Mouse (Mus musculus) heart, adult 2 months (tissue): ENCODE measurements around the gene Bcorl1. TPM values are rescaled to one million over a fixed set of nuclear protein-coding genes. Genes with fewer than 3 reads are reported as not detected.
A peak's percentile ranks its signal among the peaks of the same experiment; 100 is the strongest.

Source experiments
- DNase-seq, 2 experiments: peaks; one replicate each; pipeline ENCODE4 v3.0.0; 2021
- H3K27ac ChIP-seq: fragments of 200-600 bp; 2 replicates; pipeline ENCODE4 v1.8.1; 2022
- H3K27me3 ChIP-seq: fragments of 200-500 bp; 2 replicates; pipeline ENCODE4 v1.6.1; 2012; ENCODE audit warnings: mild to moderate bottlenecking, low read length, inconsistent platforms, mixed read lengths; ENCODE audit not compliant: control insufficient read depth, insufficient read depth
- H3K36me3 ChIP-seq: fragments of 200-500 bp; 2 replicates; pipeline ENCODE4 v1.6.1; 2012; ENCODE audit warnings: low read length, inconsistent platforms; ENCODE audit not compliant: control insufficient read depth, insufficient read depth
- H3K4me1 ChIP-seq: fragments of 200-500 bp; 2 replicates; pipeline ENCODE4 v1.6.1; 2011; ENCODE audit warnings: low read length; ENCODE audit not compliant: control insufficient read depth, insufficient read depth
- H3K4me3 ChIP-seq: fragments of 200-600 bp; 2 replicates; pipeline ENCODE4 v1.8.1; 2022
- H3K79me2 ChIP-seq: fragments of 200-500 bp; replicated peaks from 2 replicates; pipeline ENCODE4 v1.6.1; 2012; ENCODE audit warnings: mild to moderate bottlenecking, inconsistent platforms, low read length, moderate library complexity, mixed read lengths; ENCODE audit not compliant: control insufficient read depth, insufficient read depth
- H3K9ac ChIP-seq: fragments of 200-500 bp; 2 replicates; pipeline ENCODE4 v1.6.1; 2012; ENCODE audit warnings: low read depth, mild to moderate bottlenecking, control low read depth, inconsistent platforms, low read length, mixed read lengths
- CTCF ChIP-seq: fragments of 200-600 bp; IDR thresholded peaks from 2 replicates; pipeline ENCODE4 v1.8.1; 2022; ENCODE audit warnings: antibody characterized with exemption, mild to moderate bottlenecking, moderate library complexity
- EP300 ChIP-seq: fragments of 200-500 bp; IDR thresholded peaks from 2 replicates; pipeline ENCODE4 v1.6.1; 2011; ENCODE audit warnings: low read depth, low read length, control low read depth; ENCODE audit not compliant: insufficient read depth
- POLR2A ChIP-seq: fragments of 200-500 bp; IDR thresholded peaks from 2 replicates; pipeline ENCODE4 v1.6.1; 2011; ENCODE audit warnings: mild to moderate bottlenecking, low read depth, low read length, control low read depth; ENCODE audit not compliant: insufficient read depth
- whole genome bisulfite sequencing: fragments of 180-500 bp; shearing (Covaris S2); methylation state at CpG from one replicate; pipeline ENCODE4 v1.1.7; 2018; 5-methylcytosine and 5-hydroxymethylcytosine counted together
- intact Hi-C: fragments of 180-260 bp; cut with DNase I; formaldehyde crosslinking; loops from one replicate; pipeline ENCODE4 v1.15.1; 2025
- polyA plus RNA-seq: library from polyadenylated mRNA; depleted of rRNA; stranded (reverse); fragments of >200 nt; gene quantifications from 2 replicates; pipeline ENCODE4 v1.2.3, GENCODE M21; 2012
- total RNA-seq, 2 experiments: library from RNA; stranded (reverse); gene quantifications; 2 replicates each; pipeline ENCODE4 v1.2.3; 2021

Bcorl1 gene
- total and polyA plus RNA-seq, 3 experiments = 2.3 to 6.0 (median 5.7) TPM

DNA sequence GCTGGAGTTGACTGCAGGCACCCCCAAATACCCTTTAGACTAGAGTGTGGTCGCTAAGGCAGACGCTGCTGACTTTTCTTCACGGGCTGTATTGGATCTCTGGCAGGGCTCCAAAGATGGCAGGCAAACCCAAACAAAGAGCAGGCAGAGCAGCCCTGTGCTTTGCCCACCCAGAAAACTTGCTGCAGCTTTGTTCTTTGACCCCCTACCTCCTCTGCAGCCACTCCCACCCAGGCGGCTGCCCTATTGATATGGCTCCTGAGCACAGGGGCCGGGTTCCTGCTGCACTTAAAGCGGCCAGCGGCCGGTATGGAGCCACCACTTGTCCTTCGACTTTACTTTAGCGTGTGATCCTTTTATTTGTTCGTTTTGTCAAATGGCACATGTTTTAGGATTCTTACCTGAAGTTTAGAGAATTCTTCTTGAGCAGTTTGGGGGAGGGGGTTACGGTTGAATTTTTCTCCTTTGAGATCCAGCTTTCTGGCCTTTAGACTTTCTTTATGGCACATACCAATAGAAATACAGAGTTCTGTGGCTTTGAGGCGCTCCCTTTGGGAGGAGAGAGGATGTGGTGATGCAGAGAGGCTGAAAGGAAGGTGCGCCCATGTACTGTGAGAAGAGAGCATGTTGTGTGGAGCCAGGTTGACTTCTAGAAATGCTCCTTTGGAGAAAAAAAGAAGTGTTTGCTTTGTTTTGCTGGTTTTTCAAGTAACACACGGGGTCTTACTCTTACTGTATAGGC, 24.8 kb downstream of the Bcorl1 start:
- Histone ChIP-seq H3K27me3 (no peaks in the 10 kb centered on the region), H3K36me3 (no peaks in the 10 kb centered on the region), H3K9ac (no peak overlapping the region), H3K79me2 (no peaks in the 10 kb centered on the region), H3K4me1 (no peaks in the 10 kb centered on the region), H3K27ac (no peak overlapping the region), H3K4me3 (no peak overlapping the region)
- DNase-seq = no peak
- WGBS = 65% methylated on average over 15 of the region's 15 CpGs
- intact Hi-C loops = no loop called here
- TF ChIP-seq EP300 (no peak), POLR2A (no peak), CTCF (no peak)

DNA sequence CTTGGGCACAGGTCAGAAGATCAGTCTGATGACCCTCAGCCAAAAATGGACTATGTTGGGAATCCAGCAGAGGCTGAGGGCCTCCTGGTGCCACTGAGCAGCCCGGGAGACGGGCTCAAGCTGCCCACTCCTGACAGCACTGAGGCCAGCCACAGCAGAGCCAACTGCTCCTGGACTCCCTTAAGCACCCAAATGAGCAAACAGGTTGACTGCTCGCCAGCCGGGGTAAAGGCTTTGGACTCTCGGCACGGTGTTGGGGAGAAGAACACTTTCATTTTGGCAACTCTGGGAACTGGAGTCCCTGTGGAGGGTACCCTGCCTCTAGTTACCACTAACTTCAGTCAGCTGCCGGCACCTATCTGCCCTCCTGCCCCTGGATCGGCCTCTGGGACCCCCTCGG, 26.7 kb downstream of the Bcorl1 start:
- Histone ChIP-seq H3K27me3 (no peaks in the 10 kb centered on the region), H3K4me1 (no peaks in the 10 kb centered on the region), H3K79me2 (no peaks in the 10 kb centered on the region), H3K9ac (no peak overlapping the region), H3K4me3 (no peak overlapping the region), H3K36me3 (no peaks in the 10 kb centered on the region), H3K27ac (no peak overlapping the region)
- DNase-seq = peak in 1 of 2 experiments; percentile 4
- intact Hi-C loops = no loop called here
- 83% methylated on average over 9 of the region's 9 CpGs for WGBS
- TF ChIP-seq EP300 = no peak

DNA sequence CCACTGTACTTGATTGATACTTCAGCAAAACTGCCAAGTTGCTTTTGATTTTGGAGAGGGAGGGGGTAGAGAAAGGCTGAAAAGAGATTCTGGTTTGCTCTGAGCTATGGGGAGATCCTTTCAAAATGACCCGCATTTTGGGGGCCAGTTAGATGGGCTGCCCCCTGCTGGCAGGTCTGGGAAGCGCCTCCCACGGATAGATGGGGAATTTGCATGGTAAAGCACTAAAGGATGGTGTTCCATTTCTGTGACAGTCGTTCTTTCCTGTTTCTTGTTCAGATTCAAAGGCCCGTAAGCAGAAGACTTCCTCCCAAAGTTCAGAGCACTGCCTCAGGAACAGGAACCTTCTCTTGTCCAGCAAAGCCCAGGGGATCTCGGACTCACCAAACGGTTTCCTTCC, 42.5 kb downstream of the Bcorl1 start:
- no peak overlapping the region for H3K9ac ChIP-seq
- H3K4me1 ChIP-seq = no peaks in the 10 kb centered on the region
- no peak overlapping the region for H3K27ac ChIP-seq
- intact Hi-C loops = loop anchor here (1.0 to 5.0 kb wide), 4 partner anchors 36 to 391 kb away; no protein-coding TSS in a partner anchor
- TF ChIP-seq POLR2A = no peak
- peak; percentile 88 for TF ChIP-seq CTCF
- TF ChIP-seq EP300 = 0 out of 2 replicates have a peak, but pooled peaks have one; percentile 12
- no peaks in the 10 kb centered on the region for H3K36me3 ChIP-seq
- H3K27me3 ChIP-seq = no peaks in the 10 kb centered on the region
- WGBS = 36% methylated on average over 7 of the region's 7 CpGs
- DNase-seq = peak; percentile 36 to 78
- H3K79me2 ChIP-seq = no peaks in the 10 kb centered on the region
- no peak overlapping the region for H3K4me3 ChIP-seq

DNA sequence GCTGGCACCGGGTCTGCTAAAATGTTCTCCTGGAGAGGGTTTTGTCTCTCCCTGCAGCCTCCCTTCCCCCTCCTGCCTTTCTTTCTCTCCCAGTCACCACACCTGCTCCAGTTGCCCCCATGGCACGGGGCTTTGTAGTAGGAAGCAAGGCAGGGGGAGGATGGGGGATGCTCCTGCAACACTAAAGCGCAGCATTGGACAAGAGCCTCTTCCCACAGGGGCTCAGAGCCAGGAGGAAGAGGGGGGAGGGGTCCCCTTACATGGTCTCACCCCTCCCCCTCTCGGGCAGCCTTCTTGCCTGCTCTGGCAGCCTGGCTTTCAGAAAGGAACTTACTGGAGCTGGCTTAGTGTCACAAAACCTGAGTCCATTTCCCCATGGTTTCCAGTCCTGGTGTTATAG, 44.8 kb downstream of the Bcorl1 start:
- no peaks in the 10 kb centered on the region for H3K36me3 ChIP-seq
- 60% methylated on average over 4 of the region's 4 CpGs for WGBS
- H3K4me3 ChIP-seq = no peak overlapping the region
- no peaks in the 10 kb centered on the region for H3K27me3 ChIP-seq
- no peaks in the 10 kb centered on the region for H3K4me1 ChIP-seq
- intact Hi-C loops = no loop called here
- no peak for DNase-seq
- H3K27ac ChIP-seq = no peak overlapping the region
- H3K79me2 ChIP-seq = no peaks in the 10 kb centered on the region
- TF ChIP-seq EP300 (no peak), POLR2A (no peak), CTCF (no peak)
- no peak overlapping the region for H3K9ac ChIP-seq

DNA sequence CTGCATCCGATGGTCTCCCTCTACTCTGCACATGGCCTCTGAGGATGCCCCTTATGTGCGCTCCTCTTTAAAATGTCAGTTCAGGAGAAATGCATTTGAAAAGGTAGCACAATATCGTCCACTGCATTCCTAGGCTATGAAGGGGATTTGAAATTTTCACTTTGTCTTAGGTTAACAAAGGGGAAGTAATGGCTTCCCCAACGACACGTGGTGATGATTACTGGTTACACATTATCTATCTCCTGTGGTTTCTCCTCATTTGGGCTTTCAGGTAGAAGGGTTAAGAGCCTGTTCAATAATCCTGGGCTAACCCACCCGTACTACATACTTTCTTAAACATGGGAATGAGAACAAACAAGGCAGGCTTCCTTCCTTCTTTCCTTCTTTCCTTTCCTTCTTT, 48.2 kb downstream of the Bcorl1 start:
- H3K9ac ChIP-seq = no peak overlapping the region
- intact Hi-C loops = no loop called here
- 83% methylated on average over 6 of the region's 6 CpGs for WGBS
- no peak overlapping the region for H3K27ac ChIP-seq
- H3K4me1 ChIP-seq = no peaks in the 10 kb centered on the region
- no peak overlapping the region for H3K4me3 ChIP-seq
- no peaks in the 10 kb centered on the region for H3K27me3 ChIP-seq
- no peaks in the 10 kb centered on the region; the same call in 1 of the 2 replicates for H3K79me2 ChIP-seq
- TF ChIP-seq POLR2A (no peak), EP300 (no peak), CTCF (no peak)
- DNase-seq = no peak
- no peaks in the 10 kb centered on the region for H3K36me3 ChIP-seq

DNA sequence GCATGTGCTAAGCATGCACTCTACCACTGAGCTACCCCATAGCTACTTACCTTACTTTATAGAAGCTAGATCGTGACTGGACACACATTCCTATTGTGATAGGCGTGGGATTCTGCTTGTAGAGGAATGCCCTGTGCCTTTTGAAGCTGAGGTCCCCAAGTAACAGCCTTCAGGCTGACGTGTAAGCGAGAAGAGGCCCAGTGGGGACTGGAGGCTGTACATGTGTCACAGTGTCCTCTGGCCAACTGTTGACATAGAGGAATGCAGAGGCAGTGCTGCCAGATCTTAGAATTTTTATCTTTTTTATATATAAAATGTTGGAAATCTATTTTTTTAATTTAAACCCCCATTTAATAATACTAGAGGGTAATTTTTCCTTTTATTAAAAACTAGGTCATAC, 58.8 kb downstream of the Bcorl1 start:
- TF ChIP-seq CTCF (no peak), POLR2A (no peak), EP300 (no peak)

More for the DNA sequence above, 58.8 kb downstream of the Bcorl1 start:
- 67% methylated on average over 4 of the region's 4 CpGs for WGBS
- Histone ChIP-seq H3K9ac (no peak overlapping the region), H3K4me1 (no peaks in the 10 kb centered on the region), H3K79me2 (no peaks in the 10 kb centered on the region), H3K4me3 (no peak overlapping the region), H3K36me3 (no peaks in the 10 kb centered on the region), H3K27me3 (no peaks in the 10 kb centered on the region), H3K27ac (no peak overlapping the region)
- DNase-seq = no peak
- intact Hi-C loops = no loop called here
